In the genomic region with DNA sequence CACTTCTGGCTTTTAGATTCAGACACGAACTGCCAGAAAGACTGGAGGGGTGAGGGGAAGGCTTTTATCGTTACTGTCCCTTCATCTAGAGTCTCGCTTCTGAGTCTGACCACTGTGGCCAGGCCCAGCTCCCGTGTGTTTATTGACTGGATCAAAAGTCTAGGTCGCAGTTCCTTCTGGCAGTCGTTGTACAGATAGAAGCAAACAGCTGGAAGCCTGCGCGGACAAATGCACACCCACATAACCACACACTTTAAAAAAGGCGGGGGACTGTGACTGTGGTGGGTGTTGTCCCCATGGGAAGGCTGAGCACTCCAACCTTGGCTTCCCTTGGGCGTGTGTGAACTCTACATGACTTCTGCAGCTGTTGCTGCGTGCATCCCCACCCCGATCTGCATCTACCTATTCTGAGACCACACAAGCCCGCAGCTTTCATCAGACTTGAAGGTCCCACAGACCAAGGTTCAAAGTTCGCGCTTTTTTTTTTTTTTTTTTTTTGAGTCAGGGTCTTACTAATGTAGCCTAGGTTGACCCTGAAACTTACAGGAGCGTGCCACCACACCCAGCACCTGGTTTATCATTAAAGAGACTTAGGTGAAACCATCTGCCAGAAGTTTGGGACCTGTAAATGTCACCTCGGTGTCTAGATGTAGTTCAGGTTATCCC, we compare ENCODE assay signal across 1 mouse cellular context.
A peak's percentile ranks its signal among the peaks of the same experiment; 100 is the strongest.
TF ChIP-seq lines count a peak whose summit lies in the region.

No protein-coding gene starts in this region.

TF ChIP-seq in CH12.LX, 34 proteins besides CTCF, POLR2A, EP300 and RAD21 (continued from another document):
- TF ChIP-seq MYC (IDR thresholded peaks at IDR 0.05; ENCODE audit: low read depth, low read length), result peak; percentile 35; the same call in 1 of the 2 replicates
- TF ChIP-seq ZC3H11A (IDR thresholded peaks at IDR 0.05; ENCODE audit: low read depth, low read length), result no peak
- TF ChIP-seq MAX (IDR thresholded peaks at IDR 0.05; ENCODE audit: low read length), result no peak
- TF ChIP-seq SIN3A (IDR thresholded peaks at IDR 0.05; ENCODE audit: low read length), result peak; percentile 10
- TF ChIP-seq NELFE (IDR thresholded peaks at IDR 0.05; ENCODE audit: low read depth, low read length), result 0 out of 2 replicates have a peak, but pooled peaks have one; percentile 37
